Mouse (Mus musculus) layer of hippocampus, adult 18-20 months (tissue): ENCODE data around the gene Ctbp2. TPM values are rescaled to one million over a fixed set of nuclear protein-coding genes. Genes with fewer than 3 reads are reported as not detected.

Experiments
- DNase-seq, 2 experiments: peaks; one replicate each; pipeline ENCODE4 v3.0.0; 2022; ENCODE audit warnings: low spot score in 2 of 2
- total RNA-seq, 2 experiments: library from RNA; stranded (reverse); gene quantifications; 2 replicates each; pipeline ENCODE4 v1.2.3; 2021

Gene Ctbp2
- total RNA-seq, 2 experiments from 2014 or later, result 55.5 to 61.8 TPM

DNA sequence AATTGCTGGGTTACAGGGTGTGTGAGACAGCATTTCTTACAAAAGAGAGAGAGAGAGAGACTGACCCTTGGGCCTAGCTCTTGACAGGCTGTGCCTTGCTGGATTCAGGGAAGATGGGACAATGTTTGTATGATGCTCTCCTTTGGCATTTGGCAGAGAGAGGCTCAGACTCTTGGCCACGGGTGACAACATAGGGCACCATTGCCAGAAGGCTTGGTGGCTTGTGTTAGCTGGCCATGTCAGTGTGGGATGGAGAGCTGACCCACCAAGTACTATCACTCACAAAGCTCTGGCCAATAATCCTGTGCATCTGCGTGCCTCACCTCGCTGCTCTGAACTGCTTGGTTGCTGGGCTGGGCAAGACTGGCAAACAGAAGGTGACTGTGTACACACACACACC, 113.7 kb downstream of the Ctbp2 start:
- no peak for DNase-seq

DNA sequence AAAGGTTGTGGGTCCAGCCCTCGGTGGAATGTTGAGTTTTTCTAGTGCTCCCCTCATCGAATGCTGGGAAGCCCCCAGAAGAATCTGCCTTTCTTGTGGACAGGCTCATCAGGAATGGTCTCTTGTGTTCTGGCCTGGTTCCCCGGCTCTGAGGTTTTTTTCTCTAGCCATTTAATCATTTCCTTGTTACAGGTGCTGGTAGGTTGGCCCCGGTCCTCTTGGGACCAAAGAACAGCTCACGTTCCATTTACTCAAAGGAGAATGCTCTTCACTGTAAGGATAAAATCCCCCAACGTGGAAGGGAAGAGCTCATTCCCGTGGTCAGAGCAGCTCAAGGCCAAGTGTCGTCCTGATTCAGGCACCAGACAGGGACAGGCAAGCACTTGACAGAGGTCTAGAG, 114.5 kb downstream of the Ctbp2 start:
- no peak for DNase-seq

DNA sequence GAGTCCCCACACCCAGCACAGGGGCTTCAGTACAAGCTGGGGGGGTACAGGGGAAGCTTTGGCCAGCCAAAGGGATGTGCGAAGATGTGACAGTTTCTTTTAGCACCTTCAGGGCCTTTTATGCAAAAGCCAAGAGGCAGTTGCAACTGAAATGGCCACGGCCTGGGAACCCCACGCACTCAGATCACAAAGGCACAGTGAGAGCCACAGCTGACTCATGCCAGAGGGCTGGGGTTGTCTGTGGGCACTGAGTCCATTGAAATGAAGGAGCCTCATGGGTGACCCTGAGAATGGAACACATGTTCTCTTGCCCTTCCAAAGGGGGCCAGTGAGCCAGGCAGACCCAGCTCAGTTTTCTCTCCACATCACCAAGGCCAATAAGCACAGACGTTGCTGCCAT, 115.5 kb downstream of the Ctbp2 start:
- no peak for DNase-seq

DNA sequence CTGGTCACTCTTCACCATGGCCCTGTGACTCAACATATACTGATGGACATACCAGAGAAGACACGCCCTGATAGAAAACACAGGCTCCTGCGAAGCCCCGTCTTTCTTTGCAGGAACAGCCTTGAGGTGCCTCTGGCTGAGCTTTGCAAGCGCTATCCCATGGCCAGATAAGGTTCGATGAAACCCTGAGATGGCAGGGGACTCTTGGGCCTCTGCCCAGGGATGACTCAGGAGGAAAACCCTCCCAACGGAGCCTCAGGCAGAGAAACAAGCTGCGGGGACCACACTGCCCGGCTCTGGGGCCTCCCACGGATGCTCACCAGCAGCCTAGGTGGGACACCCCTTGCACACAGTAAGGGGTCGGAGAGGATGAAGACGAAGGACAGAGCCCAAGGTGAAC, 116.8 kb downstream of the Ctbp2 start:
- DNase-seq, result peak in 1 of 2 experiments; percentile 17

DNA sequence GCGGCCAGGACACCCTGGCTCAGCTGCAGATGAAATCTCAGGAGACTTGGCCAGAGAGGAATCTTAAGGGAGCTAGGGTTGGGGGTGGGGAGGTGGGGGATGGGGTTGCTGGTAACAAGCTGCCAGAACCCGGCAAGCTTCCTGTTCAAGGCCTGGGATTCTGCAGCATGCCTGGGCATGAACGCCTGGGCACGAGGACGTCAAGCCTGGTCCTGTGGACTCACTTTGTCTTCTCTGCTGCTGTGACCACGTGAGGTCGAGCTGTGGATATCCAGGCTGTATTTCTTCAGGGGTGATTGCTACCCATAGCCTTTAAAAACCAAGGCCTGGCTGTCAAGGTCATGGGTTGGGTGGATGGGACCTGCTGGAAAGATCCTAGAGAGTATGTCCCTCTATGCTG, 118.4 kb downstream of the Ctbp2 start:
- DNase-seq, result no peak

DNA sequence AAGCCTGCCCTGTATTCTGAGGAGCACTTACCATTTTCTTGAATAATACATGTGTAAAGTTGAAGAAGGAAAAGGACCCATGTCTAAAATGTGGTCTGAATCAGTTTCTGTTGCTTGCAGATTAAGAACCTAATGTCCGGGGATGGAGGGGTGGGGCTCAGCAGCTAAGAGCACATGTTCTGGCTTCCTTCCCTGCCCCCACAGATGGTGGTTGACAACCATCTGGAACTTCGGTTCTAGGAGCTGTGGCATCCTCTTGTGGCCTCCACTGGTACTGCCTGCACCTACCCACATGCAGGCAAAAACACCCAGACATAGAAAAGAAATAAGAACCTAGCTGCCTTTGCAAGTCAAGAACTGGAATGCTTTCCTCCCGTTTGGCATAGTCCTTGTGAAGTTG, 120.7 kb downstream of the Ctbp2 start:
- peak; percentile 84 to 96 for DNase-seq

DNA sequence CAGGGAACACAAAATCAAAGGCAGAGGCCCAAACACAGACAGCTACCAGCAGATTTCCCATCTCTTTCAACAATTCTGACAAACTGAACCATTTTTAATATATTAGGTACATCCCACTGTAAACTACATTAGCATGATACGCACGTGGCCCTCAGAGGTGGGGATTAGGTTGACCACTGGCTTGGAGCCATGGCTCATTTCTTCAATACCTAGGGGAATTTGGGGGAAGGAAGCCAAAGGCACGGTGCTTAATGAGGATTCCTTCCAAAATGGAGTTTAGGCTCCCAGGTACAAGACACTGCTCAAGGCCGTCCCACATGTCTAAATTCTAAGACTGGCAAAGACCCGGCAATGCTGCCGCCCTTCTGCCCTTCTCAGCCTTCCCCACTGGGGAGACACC, 121.9 kb downstream of the Ctbp2 start:
- DNase-seq, result no peak

DNA sequence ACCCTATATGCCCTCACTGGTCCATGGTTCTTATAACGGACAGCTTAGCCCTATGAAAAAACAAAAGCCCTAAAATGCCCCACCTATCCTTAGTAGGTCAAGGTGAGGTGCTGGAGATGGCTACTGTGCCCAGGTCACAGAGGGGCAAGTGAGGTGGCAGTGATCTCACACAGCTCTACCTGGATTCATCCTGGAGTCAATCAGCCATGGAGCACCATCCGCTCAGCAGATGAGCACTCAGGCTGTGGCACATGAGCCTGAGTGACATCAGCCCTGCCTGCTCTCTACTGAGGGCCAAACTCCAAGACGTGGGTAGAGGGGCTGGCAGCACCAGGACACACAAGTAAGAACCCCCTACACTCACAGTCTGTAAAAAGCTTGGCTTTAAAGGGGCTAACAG, 122.8 kb downstream of the Ctbp2 start:
- peak in 1 of 2 experiments; percentile 24 for DNase-seq

DNA sequence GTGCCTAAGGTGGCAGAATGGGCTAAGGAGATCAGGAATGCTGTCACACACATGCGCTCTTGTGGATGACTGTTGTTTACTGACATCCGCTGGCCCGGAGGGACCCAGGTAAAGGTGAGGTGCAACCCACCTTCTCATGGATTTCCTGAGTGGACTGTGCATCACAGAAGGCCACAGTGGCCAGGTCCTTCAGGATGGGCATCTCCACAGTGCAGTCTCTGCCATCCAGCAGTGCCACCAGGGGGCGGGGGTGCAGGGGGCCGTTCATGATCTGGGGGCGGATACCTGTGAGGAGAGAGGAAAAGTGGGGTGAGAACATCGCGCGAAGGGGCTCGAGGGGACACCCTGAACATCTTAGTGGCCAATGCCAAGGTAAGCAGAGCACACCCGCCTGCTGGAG, 125.1 kb downstream of the Ctbp2 start:
- DNase-seq, result no peak

DNA sequence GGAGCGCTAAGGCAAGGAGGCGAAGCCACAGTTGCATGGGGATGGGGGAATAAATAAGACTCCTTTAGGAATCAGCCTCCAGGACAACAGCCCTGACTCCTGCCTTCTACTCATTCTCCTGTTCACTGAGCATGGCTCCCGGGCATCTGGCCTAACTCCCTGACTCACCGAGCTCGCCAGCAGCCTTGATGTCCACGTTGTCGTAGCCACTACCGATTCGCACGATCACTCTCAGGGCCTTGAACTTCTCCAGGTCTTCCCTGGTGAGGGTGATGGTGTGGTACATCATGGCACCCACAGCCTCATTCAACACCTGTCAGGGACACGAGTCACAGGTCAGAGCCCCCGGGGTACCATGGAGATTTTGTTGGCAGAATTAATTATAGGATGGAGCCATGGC, 125.5 kb downstream of the Ctbp2 start:
- DNase-seq, result no peak

DNA sequence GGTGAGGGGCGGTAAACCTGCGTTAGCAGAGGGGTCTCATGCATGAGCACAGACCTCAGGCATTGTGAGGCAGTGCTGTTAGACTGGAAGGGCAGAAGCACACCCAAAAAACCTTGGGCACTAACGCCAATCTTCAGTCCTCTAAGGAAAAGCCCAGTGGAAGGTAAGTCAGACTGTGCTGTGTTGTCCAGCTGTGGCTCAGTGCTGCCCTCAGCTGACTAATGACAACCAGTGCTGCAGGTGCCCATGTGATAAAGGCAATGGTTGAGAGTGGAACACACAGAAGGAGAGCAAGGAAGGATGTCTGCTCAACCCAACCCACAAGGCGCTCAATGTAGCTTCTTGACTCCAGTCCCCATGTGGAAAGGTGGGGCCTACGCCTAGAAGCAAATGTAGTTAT, 127.8 kb downstream of the Ctbp2 start:
- peak in 1 of 2 experiments; percentile 52 for DNase-seq

DNA sequence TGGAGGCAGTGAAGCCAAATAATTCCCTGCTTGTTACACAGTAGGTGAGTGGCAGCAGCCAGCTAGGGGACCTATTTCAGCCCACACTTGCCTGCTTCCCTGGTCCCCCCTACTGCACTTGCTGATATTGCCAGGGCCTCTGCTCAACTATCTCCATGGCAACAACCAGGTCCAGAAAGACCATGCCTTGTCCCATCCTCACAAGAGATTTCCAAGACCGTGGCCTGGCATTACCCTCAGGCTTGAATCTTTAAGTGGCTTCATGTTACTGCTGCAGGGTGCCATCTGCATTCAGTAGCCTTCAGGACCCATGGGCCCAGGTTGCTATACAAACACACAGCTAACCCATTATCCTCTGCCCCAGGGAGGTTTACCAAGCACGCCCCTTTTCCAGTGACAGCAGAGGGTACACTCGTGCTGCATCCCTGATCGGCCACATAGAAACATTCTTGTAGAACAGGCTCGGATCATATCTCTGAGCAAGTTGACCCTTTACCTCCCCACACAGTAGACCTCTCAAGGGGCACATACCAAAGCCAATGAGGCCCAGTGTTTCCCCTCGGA, 129.4 kb downstream of the Ctbp2 start:
- no peak for DNase-seq

DNA sequence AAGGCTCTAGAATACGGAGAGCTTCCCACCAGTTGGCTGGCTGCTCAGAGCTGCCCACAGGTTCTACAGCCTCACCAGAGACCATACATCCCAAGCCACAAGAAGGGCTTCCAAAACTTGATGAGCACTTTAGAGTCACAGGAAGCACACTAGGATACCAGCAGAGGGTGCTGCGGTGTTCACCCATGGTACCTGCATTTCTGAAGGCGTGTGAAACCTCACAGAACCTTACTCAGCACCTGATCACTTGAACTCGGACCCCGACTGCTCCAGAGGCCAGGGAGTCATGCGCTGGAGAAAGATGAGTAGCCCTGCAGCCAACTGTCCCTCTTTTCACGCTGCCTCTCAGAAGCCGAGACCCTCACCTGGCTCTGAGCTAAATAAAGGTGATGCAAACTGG, 130.0 kb downstream of the Ctbp2 start:
- no peak for DNase-seq

DNA sequence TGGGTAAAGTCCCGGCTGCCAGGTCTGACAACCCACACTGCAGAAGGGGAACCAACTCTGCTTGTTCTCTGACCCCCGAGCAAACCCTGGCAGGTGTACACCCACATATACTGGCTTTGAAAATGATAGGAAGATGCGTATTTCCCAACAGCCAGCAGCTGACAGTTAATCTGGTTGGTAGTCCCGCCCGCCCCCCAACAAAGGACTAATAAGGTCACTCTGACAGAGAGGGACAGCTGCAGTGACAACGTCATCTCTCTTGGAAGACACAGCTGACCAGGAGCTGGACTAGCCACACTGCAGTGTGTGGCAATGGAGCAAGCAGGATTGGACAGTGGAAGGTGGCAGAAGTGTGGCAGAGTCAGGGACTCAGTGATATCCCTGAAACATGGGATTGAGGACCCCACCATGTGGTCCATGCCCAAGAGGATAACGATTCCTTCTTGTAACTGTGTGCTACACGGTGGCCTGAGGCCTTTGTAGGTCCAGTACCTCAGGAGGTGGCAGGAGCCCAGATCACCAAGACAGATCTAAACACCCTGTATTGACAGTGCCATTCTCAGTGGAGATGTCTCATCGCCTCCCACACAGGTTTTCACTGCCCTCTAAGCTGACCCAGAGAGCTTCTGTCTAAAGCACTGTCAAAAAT, 131.1 kb downstream of the Ctbp2 start:
- no peak for DNase-seq

DNA sequence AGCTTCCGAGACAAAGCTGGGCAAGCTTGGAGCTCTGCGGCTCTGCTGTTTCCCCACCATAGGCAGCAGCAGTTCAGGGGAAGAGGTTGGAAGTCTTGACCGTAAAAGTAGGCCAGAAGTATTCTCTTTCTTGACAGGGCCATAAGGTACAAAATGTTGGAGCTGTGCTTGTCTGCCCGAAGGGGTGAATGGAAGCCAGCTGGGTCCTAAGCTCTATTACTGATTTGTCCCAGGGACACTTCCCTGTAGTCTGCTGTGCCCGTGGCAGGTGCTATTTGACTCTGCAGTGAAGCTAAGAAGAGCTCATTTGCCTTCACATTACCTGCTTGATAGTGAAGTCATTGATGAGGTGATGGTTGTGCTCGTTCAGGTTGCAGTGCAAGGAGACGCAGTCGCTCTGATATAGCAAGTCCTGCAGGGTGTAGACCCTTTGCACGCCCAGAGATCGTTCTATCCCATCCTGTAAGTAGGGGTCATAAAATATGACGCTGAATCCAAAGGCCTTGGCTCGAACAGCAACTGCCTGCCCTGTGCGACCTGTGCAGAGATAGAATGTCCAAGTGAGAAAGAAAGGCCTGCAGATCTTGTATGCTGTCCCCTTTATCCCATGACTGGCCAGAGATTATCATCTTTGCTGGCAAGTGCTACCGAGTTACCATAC, 132.8 kb downstream of the Ctbp2 start:
- no peak for DNase-seq

DNA sequence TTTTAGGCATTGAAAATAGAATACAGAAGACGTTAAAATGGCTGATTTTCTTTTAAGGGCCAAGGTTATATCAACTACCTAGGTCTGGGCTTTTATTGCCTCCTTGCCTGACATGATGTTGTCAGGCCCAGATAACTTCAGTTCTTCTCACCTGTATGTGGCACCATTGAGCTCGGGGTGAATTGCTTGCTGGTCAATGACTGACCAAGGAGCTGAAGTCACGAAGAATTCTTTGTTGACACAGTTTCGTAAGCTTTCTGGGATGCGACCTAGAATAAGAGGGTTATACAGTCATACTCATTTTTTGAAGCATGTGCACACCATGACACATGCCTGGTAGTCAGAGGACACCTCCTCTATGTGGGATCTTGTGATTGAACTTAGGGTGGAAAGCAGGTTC, 134.3 kb downstream of the Ctbp2 start:
- DNase-seq, result no peak

DNA sequence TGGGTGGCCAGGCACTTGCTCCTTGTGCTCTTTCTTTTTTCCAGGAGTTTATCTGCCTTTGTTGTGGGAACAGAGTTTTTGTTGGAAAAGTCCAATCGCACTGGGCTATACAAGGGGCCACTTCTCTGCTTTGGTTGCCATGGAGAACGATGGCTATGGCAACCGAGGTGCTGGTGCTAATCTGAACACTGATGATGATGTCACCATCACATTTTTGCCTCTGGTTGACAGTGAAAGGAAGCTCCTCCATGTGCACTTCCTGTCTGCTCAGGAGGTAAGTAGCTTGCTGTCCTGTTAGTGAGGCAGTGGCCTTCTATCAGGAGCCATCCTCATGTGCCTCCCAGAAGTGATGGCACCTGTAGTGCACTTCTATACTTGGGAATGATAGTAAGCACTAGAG, 141.5 kb downstream of the Ctbp2 start:
- DNase-seq, result no peak

DNA sequence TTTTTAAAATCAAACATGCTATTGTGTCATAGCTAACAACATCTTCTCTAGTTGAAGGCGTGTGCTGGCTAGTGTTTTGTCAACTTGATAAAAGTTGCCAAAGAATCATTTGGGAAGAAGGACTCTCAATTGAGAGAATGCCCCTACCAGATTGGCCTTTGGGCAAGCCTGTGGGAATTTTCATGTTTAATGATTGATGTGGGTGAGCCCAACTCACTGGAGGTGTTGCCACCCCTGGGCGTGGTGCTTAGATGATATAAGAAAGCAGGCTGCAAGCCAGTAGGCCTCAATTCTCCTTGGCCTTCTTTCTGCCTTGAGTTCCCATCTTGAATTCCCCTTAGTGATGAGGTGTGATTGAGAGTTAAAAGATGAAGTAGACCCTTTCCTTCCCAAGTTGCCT, 146.2 kb downstream of the Ctbp2 start:
- DNase-seq, result no peak

DNA sequence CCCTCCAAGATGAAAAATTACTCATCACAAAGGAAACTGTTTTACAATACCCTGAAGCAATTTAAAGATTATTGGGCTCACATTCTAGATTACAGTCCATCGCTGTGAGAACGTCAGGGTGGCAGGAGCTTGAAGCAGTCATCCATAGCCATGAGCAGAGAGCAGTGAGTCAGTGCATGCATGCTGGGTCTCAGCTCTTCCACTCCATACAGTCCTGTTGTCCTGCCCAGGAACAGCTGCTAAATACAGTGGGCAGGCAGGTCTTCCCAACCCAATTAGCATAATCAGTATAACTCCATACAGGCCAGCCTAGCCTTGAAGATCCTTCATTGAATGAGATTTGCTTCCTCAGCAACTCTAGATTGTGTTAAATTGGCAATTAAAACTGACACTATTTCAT, 148.1 kb downstream of the Ctbp2 start:
- DNase-seq, result no peak

DNA sequence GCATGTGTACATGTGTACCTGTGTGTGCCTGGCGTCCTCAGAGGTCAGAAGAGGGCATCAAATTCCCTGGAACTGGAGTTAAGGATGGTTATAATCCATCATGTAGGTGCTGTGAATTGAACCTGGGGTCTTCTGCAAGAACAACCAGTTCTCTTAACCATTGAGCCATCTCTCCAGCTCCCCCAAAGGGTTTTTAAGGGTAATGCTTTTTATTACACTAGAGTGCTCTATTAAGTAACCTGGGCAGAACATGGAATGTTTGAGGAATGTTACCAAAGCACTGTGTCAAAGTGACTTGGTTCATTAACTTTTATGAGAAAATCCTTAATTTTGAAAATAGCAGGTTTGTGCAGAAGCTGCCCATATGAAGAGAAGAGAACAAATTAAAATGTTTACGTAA, 152.1 kb downstream of the Ctbp2 start:
- no peak for DNase-seq

DNA sequence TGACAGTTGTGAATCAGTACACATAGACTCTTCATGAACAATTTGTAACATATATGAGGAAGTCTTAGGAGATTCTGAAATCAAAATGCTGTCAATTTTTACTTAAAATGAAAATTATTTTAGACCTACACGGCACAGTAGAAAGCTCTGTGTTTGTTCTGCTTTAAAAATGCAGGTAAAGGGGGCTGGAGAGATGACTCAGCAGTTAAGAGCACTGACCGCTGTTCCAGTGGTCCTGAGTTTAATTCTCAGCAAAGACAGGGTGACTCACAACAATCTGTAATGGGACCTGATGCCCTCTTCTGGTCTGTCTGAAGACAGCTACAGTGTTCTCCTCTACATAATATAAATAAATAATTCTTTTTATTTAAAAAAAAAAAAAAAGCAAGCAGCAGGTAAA, 158.4 kb downstream of the Ctbp2 start:
- DNase-seq, result no peak

DNA sequence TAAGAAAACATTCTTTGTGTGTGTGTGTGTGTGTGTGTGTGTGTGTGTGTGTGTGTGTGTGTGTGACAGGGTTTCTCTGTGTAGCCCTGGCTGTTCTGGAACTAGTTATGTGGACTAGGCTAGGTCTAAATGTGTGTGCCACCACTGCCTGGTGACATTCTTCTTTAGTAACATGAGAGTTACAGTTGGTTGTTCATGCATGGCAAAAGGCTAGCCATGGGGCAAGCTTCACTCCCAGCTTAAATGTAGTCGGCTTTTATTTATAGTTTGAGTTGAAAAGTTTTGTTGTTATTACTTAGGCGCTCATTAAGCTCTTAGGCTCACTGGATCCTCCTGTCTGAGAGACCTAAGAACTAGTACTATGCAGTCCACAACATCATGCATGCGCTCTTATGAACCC, 159.8 kb downstream of the Ctbp2 start:
- no peak for DNase-seq

DNA sequence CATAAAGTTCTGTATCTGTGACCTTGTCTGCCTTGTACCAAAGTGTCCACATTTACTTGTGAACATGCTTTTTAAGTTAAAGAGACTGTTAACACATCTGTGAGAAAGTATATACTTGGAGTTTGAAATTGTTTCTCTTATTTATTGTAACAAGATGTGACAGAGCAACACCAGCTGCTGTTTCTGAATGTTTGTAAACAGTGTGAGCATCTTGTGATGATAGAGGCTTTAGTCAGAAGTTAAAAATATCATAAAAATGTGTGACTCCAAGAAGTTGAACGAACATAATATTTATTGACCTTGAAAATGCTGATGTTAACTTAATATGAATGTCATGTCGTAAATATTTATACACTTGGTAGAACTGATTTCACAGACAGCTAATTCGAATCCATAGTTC, 173.5 kb downstream of the Ctbp2 start:
- no peak for DNase-seq
